ENCODE assay signal across 8 mouse cellular contexts in genomic region chr1:135944526-135945259, GRCm38 (mm10). TPM values are rescaled to one million over a fixed set of nuclear protein-coding genes. Genes with fewer than 3 reads are reported as not detected.
DNase-seq lines count a peak whose midpoint lies in the region; ATAC-seq and TF ChIP-seq lines count a peak whose summit lies in the region.

No protein-coding gene starts in this region.

- no peak overlapping the region for H3K27ac ChIP-seq in kidney, embryonic 15.5 days
- H3K27ac ChIP-seq in intestine, embryonic 15.5 days = no peak overlapping the region
- H3K27ac ChIP-seq in midbrain, embryonic 13.5 days = no peak overlapping the region
- H3K27ac ChIP-seq in spleen, adult 2 months (ENCODE audit: insufficient read depth, low read length) = no peak overlapping the region

- peak; percentile 47 for DNase-seq in kidney, adult 11 months
- peak; percentile 93 for DNase-seq in embryo, embryonic 10.5 days (ENCODE audit: low spot score)
- peak; percentile 48 for DNase-seq in gastrocnemius, postnatal 25 days
- peak; percentile 86 to 93 for DNase-seq in left cerebral cortex, postnatal 25 days (ENCODE audit: low spot score in 2 of 2)
- DNase-seq in spleen, adult 2 months (ENCODE audit: low read depth in 1 of 2, low spot score in 2 of 2) = peak; percentile 7 to 45

- no peak overlapping the region for H3K9ac ChIP-seq in kidney, embryonic 15.5 days
- H3K9ac ChIP-seq in intestine, embryonic 15.5 days = no peak overlapping the region
- H3K9ac ChIP-seq in midbrain, embryonic 13.5 days (replicated peaks) = no peak overlapping the region

- WGBS in kidney, embryonic 15.5 days = 46% methylated on average over 12 of the region's 12 CpGs
- 39% methylated on average over 12 of the region's 12 CpGs for WGBS in intestine, embryonic 15.5 days
- 46% methylated on average over 12 of the region's 12 CpGs for WGBS in midbrain, embryonic 13.5 days
- 40% methylated on average over 12 of the region's 12 CpGs for WGBS in spleen, adult 2 months

- H3K4me3 ChIP-seq in kidney, embryonic 15.5 days (replicated peaks) = no peak overlapping the region
- no peak overlapping the region for H3K4me3 ChIP-seq in intestine, embryonic 15.5 days (replicated peaks)
- no peak overlapping the region for H3K4me3 ChIP-seq in midbrain, embryonic 13.5 days (replicated peaks)
- no peak overlapping the region for H3K4me3 ChIP-seq in spleen, adult 2 months (ENCODE audit: extremely low read depth, insufficient read depth, insufficient read length)

- ATAC-seq in kidney, embryonic 15.5 days (replicated peaks; ENCODE audit: low FRiP score) = no peak
- ATAC-seq in intestine, embryonic 15.5 days = peak; percentile 58
- ATAC-seq in midbrain, embryonic 13.5 days = peak; percentile 74

- H3K4me2 ChIP-seq in kidney, embryonic 15.5 days = no peak overlapping the region
- H3K4me2 ChIP-seq in intestine, embryonic 15.5 days (replicated peaks) = no peak overlapping the region
- 0 out of 2 replicates have a peak overlapping the region, but pooled peaks have one; percentile 28 for H3K4me2 ChIP-seq in midbrain, embryonic 13.5 days (replicated peaks)

- peak; percentile 46; the same call in 1 of the 2 replicates for TF ChIP-seq CTCF in spleen, adult 2 months (IDR thresholded peaks at IDR 0.05; ENCODE audit: extremely low read depth, insufficient read depth, insufficient read length, insufficient replicate concordance)

- intact Hi-C loops in left cerebral cortex, postnatal 25 days (cut with DNase I) = loop anchor here (1.0 to 10.0 kb wide), 3 partner anchors 79 to 230 kb away; no protein-coding TSS in a partner anchor

- 0 out of 2 replicates have a peak, but pooled peaks cover 2% of the 10 kb centered on the region for H3K4me1 ChIP-seq in kidney, embryonic 15.5 days
- H3K4me1 ChIP-seq in intestine, embryonic 15.5 days (replicated peaks) = 0 out of 2 replicates have a peak, but pooled peaks cover 2% of the 10 kb centered on the region
- 0 out of 2 replicates have a peak, but pooled peaks cover 6% of the 10 kb centered on the region for H3K4me1 ChIP-seq in midbrain, embryonic 13.5 days (replicated peaks)
- no peaks in the 10 kb centered on the region for H3K4me1 ChIP-seq in spleen, adult 2 months (ENCODE audit: control insufficient read depth, insufficient read depth, insufficient read length)

- no peaks in the 10 kb centered on the region for H3K36me3 ChIP-seq in kidney, embryonic 15.5 days
- H3K36me3 ChIP-seq in intestine, embryonic 15.5 days = no peaks in the 10 kb centered on the region
- H3K36me3 ChIP-seq in midbrain, embryonic 13.5 days = no peaks in the 10 kb centered on the region
- no peaks in the 10 kb centered on the region for H3K36me3 ChIP-seq in spleen, adult 2 months (ENCODE audit: control insufficient read depth, insufficient read depth, low read length)

- no peaks in the 10 kb centered on the region for H3K9me3 ChIP-seq in kidney, embryonic 15.5 days (replicated peaks)
- no peaks in the 10 kb centered on the region for H3K9me3 ChIP-seq in intestine, embryonic 15.5 days
- H3K9me3 ChIP-seq in midbrain, embryonic 13.5 days = no peaks in the 10 kb centered on the region

- TF ChIP-seq POLR2A in spleen, adult 2 months (IDR thresholded peaks at IDR 0.05; ENCODE audit: low read depth, low read length) = no peak

- H3K27me3 ChIP-seq in kidney, embryonic 15.5 days = 0 out of 2 replicates have a peak, but pooled peaks cover 19% of the 10 kb centered on the region
- H3K27me3 ChIP-seq in intestine, embryonic 15.5 days (replicated peaks) = no peaks in the 10 kb centered on the region; the same call in 1 of the 2 replicates
- peaks cover 13% of the 10 kb centered on the region for H3K27me3 ChIP-seq in midbrain, embryonic 13.5 days
- no peaks in the 10 kb centered on the region for H3K27me3 ChIP-seq in spleen, adult 2 months (ENCODE audit: control insufficient read depth, insufficient read depth, low read length)

RNA-seq across cellular contexts. Expression of gene Pkp1, which starts 25.7 kb away (rescaled TPM):
- polyA plus RNA-seq in kidney, embryonic 15.5 days (2015; fragmentation: Nextera tagmentation; extraction: Ambion mirVana) = 0.35 and 0.57 TPM in 2 replicates
- under 1 TPM in 1 of 2 experiments, not detected in 1; 0.11 TPM for total RNA-seq in gastrocnemius, postnatal 25 days (2021)
- 0.08 and 0.15 TPM in 2 replicates for polyA plus RNA-seq in intestine, embryonic 15.5 days (2015; fragmentation: Nextera tagmentation; extraction: Ambion mirVana)
- total RNA-seq in left cerebral cortex, postnatal 25 days (2021) = under 1 TPM; 0.21 to 0.50 TPM
- polyA plus RNA-seq in midbrain, embryonic 13.5 days (2015; fragmentation: Nextera tagmentation; extraction: Ambion mirVana) = not detected in 2 replicates
- not detected in 2 replicates for polyA plus RNA-seq in spleen, adult 2 months (2012; rRNA removed)

Comparison
In these comparisons a context has a peak if more than half of its experiments do, and no peak if none do; other contexts are left out.
1. DNase-seq: peak in every context shown above with its lines; median percentile 93 in embryo, embryonic 10.5 days; 90 in left cerebral cortex, postnatal 25 days; 48 in gastrocnemius, postnatal 25 days; 47 in kidney, adult 11 months; 26 in spleen, adult 2 months.